Mouse (Mus musculus): ENCODE data around the gene Jpt2. TPM values are rescaled to one million over a fixed set of nuclear protein-coding genes. Genes with fewer than 3 reads are reported as not detected.

Jpt2 gene
- polyA plus RNA-seq, 1 experiment from 2014 or later = 81.1 TPM

GRCm38 (mm10) chr17:24932431-24932830 is 28.1 kb downstream of the Jpt2 start:
- DNase-seq (ENCODE audit: low spot score) = no peak
- ATAC-seq = no peak

DNA sequence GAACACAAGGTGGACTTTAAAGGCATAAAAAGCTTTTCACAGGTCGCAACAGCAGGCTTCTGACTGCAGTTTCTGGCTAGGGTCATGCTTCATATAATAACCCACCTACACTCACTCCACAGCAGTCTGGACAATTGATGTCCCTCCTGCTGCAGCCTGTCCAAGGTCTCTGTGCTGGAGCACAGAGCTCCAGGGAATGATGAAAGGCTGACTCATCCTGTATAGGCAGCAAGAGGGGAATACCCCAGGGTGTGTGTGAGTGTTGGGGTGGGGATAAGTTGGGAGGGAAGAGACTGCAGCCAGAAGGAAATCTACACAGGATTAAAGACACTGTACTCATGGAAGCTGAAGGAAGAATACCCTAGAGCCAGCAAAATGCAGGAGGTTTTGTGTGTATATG is 31.0 kb downstream of the Jpt2 start:
- H3K27me3 ChIP-seq (replicated peaks; ENCODE audit: control insufficient read depth, insufficient read depth, low read length) = no peaks in the 10 kb centered on the region
- WGBS = 87% methylated on average over 1 of the region's 1 CpGs
- no peak for ATAC-seq
- DNase-seq (ENCODE audit: low spot score) = no peak
- no peaks in the 10 kb centered on the region for H3K9me3 ChIP-seq (replicated peaks; ENCODE audit: control insufficient read depth, low read length)
- H3K4me1 ChIP-seq (ENCODE audit: control insufficient read depth, insufficient read depth, low read length) = peaks cover 2% of the 10 kb centered on the region
- H3K27ac ChIP-seq (ENCODE audit: low read depth, low read length) = no peak overlapping the region
- H3K4me3 ChIP-seq (ENCODE audit: low read depth, low read length) = no peak overlapping the region
- H3K36me3 ChIP-seq (ENCODE audit: control insufficient read depth, insufficient read depth, low read length) = peaks cover 39% of the 10 kb centered on the region
- no peak overlapping the region for H3K4me2 ChIP-seq (ENCODE audit: low read length)
- no peak overlapping the region for H3K9ac ChIP-seq (ENCODE audit: low read length)

More at GRCm38 (mm10) chr17:24932431-24932830, 28.1 kb downstream of the Jpt2 start:
- 96% methylated on average over 4 of the region's 4 CpGs for WGBS
- H3K4me2 ChIP-seq (ENCODE audit: low read length) = no peak overlapping the region
- H3K36me3 ChIP-seq (ENCODE audit: control insufficient read depth, insufficient read depth, low read length) = peaks cover 12% of the 10 kb centered on the region
- H3K27ac ChIP-seq (ENCODE audit: low read depth, low read length) = no peak overlapping the region
- no peaks in the 10 kb centered on the region for H3K9me3 ChIP-seq (replicated peaks; ENCODE audit: control insufficient read depth, low read length)
- H3K4me1 ChIP-seq (ENCODE audit: control insufficient read depth, insufficient read depth, low read length) = peaks cover 17% of the 10 kb centered on the region
- no peaks in the 10 kb centered on the region for H3K27me3 ChIP-seq (replicated peaks; ENCODE audit: control insufficient read depth, insufficient read depth, low read length)
- no peak overlapping the region for H3K4me3 ChIP-seq (ENCODE audit: low read depth, low read length)
- H3K9ac ChIP-seq (ENCODE audit: low read length) = no peak overlapping the region

DNA sequence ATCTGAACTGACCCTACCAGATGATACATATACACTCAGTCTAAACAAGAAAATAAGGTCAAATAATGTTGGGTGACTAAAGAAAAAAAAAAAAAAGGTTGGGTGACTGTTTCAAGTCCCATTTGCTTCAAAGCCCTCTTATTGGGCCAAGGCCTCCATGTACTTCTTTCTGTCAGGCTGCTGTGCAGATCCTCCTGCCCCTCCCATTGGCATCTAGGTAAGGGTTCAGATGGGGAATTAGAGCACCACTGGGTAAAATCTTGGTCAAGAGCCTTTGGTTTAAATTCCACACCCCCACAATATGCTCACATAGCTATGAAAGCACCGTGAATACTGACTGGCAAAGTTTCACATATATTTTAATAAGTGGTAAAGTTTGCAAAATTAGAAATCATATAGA is 37.2 kb downstream of the Jpt2 start:
- Histone ChIP-seq H3K36me3 (ENCODE audit: control insufficient read depth, insufficient read depth, low read length) (peaks cover 92% of the 10 kb centered on the region), H3K4me3 (ENCODE audit: low read depth, low read length) (no peak overlapping the region), H3K4me2 (ENCODE audit: low read length) (no peak overlapping the region), H3K27ac (ENCODE audit: low read depth, low read length) (no peak overlapping the region), H3K9me3 (replicated peaks; ENCODE audit: control insufficient read depth, low read length) (no peaks in the 10 kb centered on the region), H3K27me3 (replicated peaks; ENCODE audit: control insufficient read depth, insufficient read depth, low read length) (no peaks in the 10 kb centered on the region), H3K4me1 (ENCODE audit: control insufficient read depth, insufficient read depth, low read length) (no peaks in the 10 kb centered on the region), H3K9ac (ENCODE audit: low read length) (no peak overlapping the region)
- DNase-seq (ENCODE audit: low spot score) = no peak
- ATAC-seq = no peak
- 93% methylated on average over 1 of the region's 1 CpGs for WGBS

DNA sequence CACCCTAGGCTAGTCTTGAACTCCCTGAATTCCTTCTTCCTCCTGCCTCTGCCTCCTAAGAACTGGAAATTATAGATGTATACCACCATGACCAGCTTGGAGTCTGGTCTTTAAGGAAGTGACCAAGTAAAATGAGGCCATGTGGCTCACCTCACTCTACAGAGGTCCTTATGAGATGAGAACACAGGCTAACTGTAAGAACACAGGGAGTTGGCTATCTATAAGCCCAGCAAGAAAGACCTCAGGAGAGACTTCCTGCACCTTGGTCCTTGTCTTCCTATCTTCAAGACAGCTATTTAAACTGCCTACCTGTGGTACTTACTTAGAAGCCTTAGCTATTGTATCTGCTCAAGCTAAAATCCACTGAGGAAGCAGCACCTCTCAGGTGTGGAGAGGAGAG is 46.5 kb downstream of the Jpt2 start:
- H3K4me1 ChIP-seq (ENCODE audit: control insufficient read depth, insufficient read depth, low read length) = no peaks in the 10 kb centered on the region
- no peak overlapping the region for H3K4me2 ChIP-seq (ENCODE audit: low read length)
- H3K9ac ChIP-seq (ENCODE audit: low read length) = no peak overlapping the region
- DNase-seq (ENCODE audit: low spot score) = no peak
- ATAC-seq = no peak
- peaks cover 98% of the 10 kb centered on the region for H3K36me3 ChIP-seq (ENCODE audit: control insufficient read depth, insufficient read depth, low read length)
- H3K9me3 ChIP-seq (replicated peaks; ENCODE audit: control insufficient read depth, low read length) = no peaks in the 10 kb centered on the region
- no peak overlapping the region for H3K27ac ChIP-seq (ENCODE audit: low read depth, low read length)
- H3K4me3 ChIP-seq (ENCODE audit: low read depth, low read length) = no peak overlapping the region
- no peaks in the 10 kb centered on the region for H3K27me3 ChIP-seq (replicated peaks; ENCODE audit: control insufficient read depth, insufficient read depth, low read length)

- Histone ChIP-seq H3K4me2 (ENCODE audit: low read length) (no peak overlapping the region), H3K4me3 (ENCODE audit: low read depth, low read length) (no peak overlapping the region), H3K27me3 (replicated peaks; ENCODE audit: control insufficient read depth, insufficient read depth, low read length) (no peaks in the 10 kb centered on the region), H3K27ac (ENCODE audit: low read depth, low read length) (no peak overlapping the region), H3K4me1 (ENCODE audit: control insufficient read depth, insufficient read depth, low read length) (no peaks in the 10 kb centered on the region), H3K36me3 (ENCODE audit: control insufficient read depth, insufficient read depth, low read length) (peaks cover 100% of the 10 kb centered on the region), H3K9me3 (replicated peaks; ENCODE audit: control insufficient read depth, low read length) (no peaks in the 10 kb centered on the region), H3K9ac (ENCODE audit: low read length) (no peak overlapping the region)
- WGBS = 95% methylated on average over 2 of the region's 2 CpGs
- ATAC-seq = no peak
- DNase-seq (ENCODE audit: low spot score) = no peak
These were observed 52.9 kb downstream of the Jpt2 start for GRCm38 (mm10) chr17:24907591-24907990.

- no peak overlapping the region for H3K9ac ChIP-seq (ENCODE audit: low read length)
- H3K36me3 ChIP-seq (ENCODE audit: control insufficient read depth, insufficient read depth, low read length) = peaks cover 100% of the 10 kb centered on the region
- H3K4me2 ChIP-seq (ENCODE audit: low read length) = no peak overlapping the region
- no peak overlapping the region for H3K27ac ChIP-seq (ENCODE audit: low read depth, low read length)
- no peaks in the 10 kb centered on the region for H3K27me3 ChIP-seq (replicated peaks; ENCODE audit: control insufficient read depth, insufficient read depth, low read length)
- no peaks in the 10 kb centered on the region for H3K4me1 ChIP-seq (ENCODE audit: control insufficient read depth, insufficient read depth, low read length)
- H3K9me3 ChIP-seq (replicated peaks; ENCODE audit: control insufficient read depth, low read length) = no peaks in the 10 kb centered on the region
- no peak overlapping the region for H3K4me3 ChIP-seq (ENCODE audit: low read depth, low read length)
- ATAC-seq (no peak), DNase-seq (ENCODE audit: low spot score) (no peak)
- WGBS = 94% methylated on average over 9 of the region's 9 CpGs
These were observed 56.7 kb downstream of the Jpt2 start for GRCm38 (mm10) chr17:24903767-24904166.

GRCm38 (mm10) chr17:24902671-24903474 is 57.6 kb downstream of the Jpt2 start:
- no peaks in the 10 kb centered on the region for H3K9me3 ChIP-seq (replicated peaks; ENCODE audit: control insufficient read depth, low read length)
- H3K9ac ChIP-seq (ENCODE audit: low read length) = no peak overlapping the region
- no peaks in the 10 kb centered on the region for H3K27me3 ChIP-seq (replicated peaks; ENCODE audit: control insufficient read depth, insufficient read depth, low read length)
- 71% methylated on average over 9 of the region's 9 CpGs for WGBS
- no peak overlapping the region for H3K4me3 ChIP-seq (ENCODE audit: low read depth, low read length)
- no peak for ATAC-seq
- H3K27ac ChIP-seq (ENCODE audit: low read depth, low read length) = no peak overlapping the region
- no peak for DNase-seq (ENCODE audit: low spot score)
- no peak overlapping the region for H3K4me2 ChIP-seq (ENCODE audit: low read length)
- H3K4me1 ChIP-seq (ENCODE audit: control insufficient read depth, insufficient read depth, low read length) = no peaks in the 10 kb centered on the region
- peaks cover 100% of the 10 kb centered on the region for H3K36me3 ChIP-seq (ENCODE audit: control insufficient read depth, insufficient read depth, low read length)

- Histone ChIP-seq H3K9me3 (replicated peaks; ENCODE audit: control insufficient read depth, low read length) (no peaks in the 10 kb centered on the region), H3K36me3 (ENCODE audit: control insufficient read depth, insufficient read depth, low read length) (peaks cover 98% of the 10 kb centered on the region), H3K27me3 (replicated peaks; ENCODE audit: control insufficient read depth, insufficient read depth, low read length) (no peaks in the 10 kb centered on the region), H3K4me2 (ENCODE audit: low read length) (no peak overlapping the region), H3K9ac (ENCODE audit: low read length) (no peak overlapping the region), H3K4me1 (ENCODE audit: control insufficient read depth, insufficient read depth, low read length) (peaks cover 5% of the 10 kb centered on the region; the same call in 1 of the 2 replicates), H3K4me3 (ENCODE audit: low read depth, low read length) (no peak overlapping the region), H3K27ac (ENCODE audit: low read depth, low read length) (no peak overlapping the region)
- WGBS = 95% methylated on average over 5 of the region's 5 CpGs
- DNase-seq (ENCODE audit: low spot score) (no peak), ATAC-seq (no peak)
These were observed 58.4 kb downstream of the Jpt2 start for GRCm38 (mm10) chr17:24902124-24902523.

- Histone ChIP-seq H3K27me3 (replicated peaks; ENCODE audit: control insufficient read depth, insufficient read depth, low read length) (no peaks in the 10 kb centered on the region), H3K27ac (ENCODE audit: low read depth, low read length) (no peak overlapping the region), H3K9me3 (replicated peaks; ENCODE audit: control insufficient read depth, low read length) (no peaks in the 10 kb centered on the region), H3K4me1 (ENCODE audit: control insufficient read depth, insufficient read depth, low read length) (peaks cover 13% of the 10 kb centered on the region), H3K4me3 (ENCODE audit: low read depth, low read length) (no peak overlapping the region), H3K4me2 (ENCODE audit: low read length) (no peak overlapping the region), H3K36me3 (ENCODE audit: control insufficient read depth, insufficient read depth, low read length) (peaks cover 77% of the 10 kb centered on the region), H3K9ac (ENCODE audit: low read length) (no peak overlapping the region)
- no peak for DNase-seq (ENCODE audit: low spot score)
- WGBS = 93% methylated on average over 6 of the region's 6 CpGs
- ATAC-seq = no peak
These were observed 60.5 kb downstream of the Jpt2 start for GRCm38 (mm10) chr17:24900014-24900413.

Data from forebrain, embryonic 14.5 days (tissue).